Mouse (Mus musculus) left cerebral cortex, adult 18-20 months (tissue): ENCODE measurements around the gene Slc26a1. TPM values are rescaled to one million over a fixed set of nuclear protein-coding genes. Genes with fewer than 3 reads are reported as not detected.

Experiments
- DNase-seq, 2 experiments: peaks; one replicate each; pipeline ENCODE4 v3.0.0; 2021 to 2022; ENCODE audit warnings: low spot score in 2 of 2, mixed read lengths in 1 of 2
- total RNA-seq, 2 experiments: library from RNA; stranded (reverse); gene quantifications; 2 replicates each; pipeline ENCODE4 v1.2.3; 2021

Slc26a1 gene
- total RNA-seq, 2 experiments from 2014 or later, result 0.68 to 1.00 TPM

DNA sequence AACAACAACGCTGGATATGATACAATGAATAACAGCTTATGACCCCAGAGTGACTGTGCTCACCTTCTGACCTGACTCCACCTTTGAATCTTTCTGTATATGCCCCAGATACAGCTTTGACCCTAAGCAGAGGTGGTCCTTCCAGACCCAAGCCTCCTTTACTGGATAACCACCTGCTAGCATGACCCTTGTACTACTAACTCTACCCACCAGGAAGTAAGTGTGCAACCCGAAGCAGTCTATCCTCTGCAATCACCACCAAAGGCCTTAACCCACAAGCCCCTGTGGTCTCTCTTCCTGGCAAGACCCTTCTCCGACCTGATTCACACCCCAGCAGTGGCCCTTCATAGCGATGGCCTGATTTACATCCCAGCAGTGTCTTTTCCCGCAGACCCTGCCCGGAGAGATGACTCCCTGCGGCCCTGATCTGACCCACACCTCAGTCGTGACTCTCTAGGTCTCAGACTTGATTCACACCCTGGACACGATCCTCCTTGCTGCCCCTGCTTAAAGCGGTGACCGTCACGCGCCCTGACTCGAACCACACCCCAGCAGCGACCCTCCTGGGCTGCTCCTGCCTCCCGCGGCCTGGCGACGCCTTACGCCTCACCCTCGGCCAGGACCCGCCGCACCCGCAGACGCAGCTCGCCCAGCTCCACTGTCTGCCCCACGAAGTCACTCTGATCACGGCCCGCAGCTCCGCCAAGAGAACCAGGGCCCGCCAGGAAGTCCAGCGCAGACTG is 46.3 kb downstream of the Slc26a1 start:
- DNase-seq, result no peak

DNA sequence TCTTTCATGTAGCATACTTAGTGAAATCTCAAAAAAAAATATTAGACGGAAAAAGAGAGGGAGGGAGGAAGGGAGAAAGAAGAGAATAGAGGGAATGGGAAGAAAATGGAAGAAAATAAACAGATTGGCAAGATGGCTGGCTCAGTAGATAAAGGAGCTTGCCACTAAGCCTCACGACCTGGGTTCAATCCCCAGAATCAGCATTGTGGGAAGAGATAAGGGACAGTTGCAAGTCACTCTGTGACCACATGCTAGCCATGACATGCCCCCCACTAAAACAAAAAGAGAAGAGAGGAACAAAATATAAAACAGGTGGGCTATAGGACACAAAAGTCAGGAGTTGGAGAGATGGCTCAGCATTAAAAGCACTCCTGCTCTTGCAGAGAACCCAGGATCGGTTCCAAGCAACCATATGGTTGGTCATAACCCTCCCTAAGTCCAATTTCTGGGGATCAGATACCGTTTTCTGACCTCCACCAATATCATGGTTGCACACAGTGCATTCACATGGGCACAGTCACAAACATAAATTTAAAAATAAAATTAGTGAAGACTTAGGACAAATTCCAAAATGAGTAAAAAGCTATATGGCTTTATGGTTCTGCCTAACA is 49.2 kb downstream of the Slc26a1 start:
- no peak for DNase-seq

DNA sequence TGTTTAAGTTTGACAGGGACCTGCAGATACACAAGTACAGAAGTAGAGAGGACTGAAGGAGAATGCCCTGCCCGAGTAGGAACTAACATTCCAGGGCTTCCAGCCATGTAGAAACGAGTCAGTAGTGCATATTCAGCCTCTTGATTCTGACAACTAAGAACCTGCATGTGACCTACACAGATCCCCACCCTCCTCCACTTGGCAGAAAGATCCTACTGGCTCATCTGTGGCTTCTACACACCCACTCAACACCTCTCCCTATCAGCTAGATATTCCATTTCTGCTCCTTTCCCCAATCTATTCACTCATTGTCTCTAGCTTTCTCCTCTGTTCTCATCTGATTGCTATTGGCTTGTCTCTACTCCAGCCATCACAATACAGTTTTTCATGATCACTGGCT is 53.5 kb downstream of the Slc26a1 start:
- DNase-seq, result no peak

Other genes with a start within 250 kb of the Slc26a1 start
- gene Atp5k, start 241.1 kb downstream of the Slc26a1 start, total RNA-seq, result 100 to 1,000 TPM; 232 to 256 TPM
- gene Mfsd7a, start 226.7 kb downstream of the Slc26a1 start, total RNA-seq, result under 1 TPM; 0.74 to 0.87 TPM
- 10 to 100 TPM; 37.5 to 41.8 TPM for gene Pcgf3, start 214.3 kb downstream of the Slc26a1 start, total RNA-seq
- 100 to 1,000 TPM; 674 to 788 TPM for gene Cplx1, start 125.5 kb downstream of the Slc26a1 start, total RNA-seq
- 10 to 100 TPM; 95.7 to 98.5 TPM for gene Gak, start 45.8 kb downstream of the Slc26a1 start, total RNA-seq
- gene Tmem175, start 45.8 kb downstream of the Slc26a1 start, total RNA-seq, result 10 to 100 TPM; 33.7 to 43.5 TPM
- gene Idua, start 15.2 kb downstream of the Slc26a1 start, total RNA-seq, result 10 to 100 TPM; 17.5 to 18.1 TPM
- 10 to 100 TPM; 45.7 to 60.3 TPM for gene Dgkq, start 5.9 kb downstream of the Slc26a1 start, total RNA-seq
- 10 to 100 TPM; 16.9 to 28.0 TPM for gene Fgfrl1, start 16.8 kb upstream of the Slc26a1 start, total RNA-seq
- not detected for gene Rnf212, start 99.4 kb upstream of the Slc26a1 start, total RNA-seq
- not detected for gene Tmed11, start 119.8 kb upstream of the Slc26a1 start, total RNA-seq
- gene Vmn2r8, start 133.3 kb upstream of the Slc26a1 start, total RNA-seq, result not detected
- not detected for gene Vmn2r9, start 177.0 kb upstream of the Slc26a1 start, total RNA-seq